Mouse (Mus musculus) E14TG2a.4 (cell line): Measurements from ENCODE around the gene Mpi.

ENCODE experiments used
- H3K27me3 ChIP-seq: 2 replicates; pipeline ENCODE4 v1.6.1; 2014; ENCODE audit warnings: low read length, control low read depth; ENCODE audit not compliant: insufficient read depth
- H3K36me3 ChIP-seq: 2 replicates; pipeline ENCODE4 v1.6.1; 2014; ENCODE audit warnings: low read length, control low read depth; ENCODE audit not compliant: insufficient read depth
- H3K4me1 ChIP-seq: replicated peaks from 2 replicates; pipeline ENCODE4 v1.6.1; 2014; ENCODE audit warnings: low read depth, low read length, control low read depth
- H3K4me3 ChIP-seq: replicated peaks from 2 replicates; pipeline ENCODE4 v1.5.1; 2014; ENCODE audit warnings: mild to moderate bottlenecking, low read length
- H3K9me3 ChIP-seq: 2 replicates; pipeline ENCODE4 v1.6.1; 2014; ENCODE audit warnings: low read length, control low read depth
- CTCF ChIP-seq: conservative IDR thresholded peaks from 2 replicates; pipeline ENCODE4 v1.5.1; 2014; ENCODE audit warnings: low read length
- NANOG ChIP-seq: IDR thresholded peaks from 2 replicates; pipeline ENCODE4 v1.6.1; 2014; ENCODE audit warnings: borderline replicate concordance, low read length, mixed read lengths
- POU5F1 ChIP-seq: IDR thresholded peaks from 2 replicates; pipeline ENCODE4 v1.6.1; 2014; ENCODE audit warnings: low read length, borderline replicate concordance

The Mpi gene

DNA sequence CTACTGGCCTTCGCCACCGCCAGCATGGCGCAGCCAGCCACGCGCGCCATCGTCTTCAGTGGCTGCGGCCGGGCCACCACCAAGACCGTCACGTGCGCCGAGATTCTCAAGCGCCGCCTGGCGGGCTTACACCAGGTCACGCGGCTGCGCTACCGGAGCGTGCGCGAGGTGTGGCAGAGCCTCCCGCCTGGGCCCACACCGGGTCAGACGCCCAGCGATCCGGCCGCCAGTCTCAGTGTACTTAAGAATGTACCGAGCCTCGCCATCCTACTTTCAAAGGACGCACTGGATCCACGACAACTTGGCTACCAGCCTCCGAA is 48.2 kb downstream of the Mpi start:
- Histone ChIP-seq H3K4me3 (peak overlapping the region; percentile 88), H3K9me3 (no peaks in the 10 kb centered on the region), H3K36me3 (peaks cover 18% of the 10 kb centered on the region), H3K27me3 (0 out of 2 replicates have a peak, but pooled peaks cover 2% of the 10 kb centered on the region), H3K4me1 (peaks cover 74% of the 10 kb centered on the region)
- no peak for TF ChIP-seq POU5F1
- no peak for TF ChIP-seq CTCF
- TF ChIP-seq NANOG = no peak

DNA sequence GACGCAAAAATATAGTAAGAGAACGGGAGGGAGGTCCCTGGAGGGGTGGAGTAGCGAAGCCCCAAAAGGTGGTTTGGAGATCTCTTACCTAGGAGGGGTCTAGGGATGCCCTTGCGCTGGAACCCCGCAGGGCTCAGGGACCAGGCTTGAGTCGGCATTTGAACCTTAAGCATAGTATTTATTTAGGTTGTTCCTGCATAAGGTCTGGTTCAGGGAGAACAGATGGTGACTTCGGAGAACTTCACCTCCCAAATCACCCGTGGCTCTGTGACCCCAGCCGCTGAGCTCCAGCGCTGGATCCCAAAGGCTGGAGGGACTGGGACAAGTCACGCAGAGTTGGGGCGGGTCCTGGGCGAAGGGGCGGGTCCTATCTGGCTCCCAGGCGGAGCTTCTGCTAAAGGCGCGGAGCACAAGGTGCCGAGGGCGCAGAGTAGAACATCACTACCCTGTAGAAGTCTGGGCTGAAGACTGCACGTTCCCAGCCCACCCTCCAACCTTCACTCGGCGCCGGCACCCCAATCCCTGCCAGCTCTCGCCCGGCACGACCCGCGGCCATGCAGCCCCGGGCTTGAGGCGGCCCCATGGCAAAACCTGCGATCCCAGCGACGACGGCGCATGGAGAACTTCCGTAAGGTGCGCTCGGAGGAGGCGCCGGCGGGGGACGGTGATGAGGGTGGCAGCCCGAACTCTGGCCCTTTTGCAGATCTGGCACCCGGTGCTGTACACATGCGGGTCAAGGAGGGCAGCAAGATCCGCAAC is 48.8 kb downstream of the Mpi start, which contains the start of gene Rpp25:
Rpp25 (plus strand) TSS at position 405 of the 759 bp plus-strand sequence.
- no peaks in the 10 kb centered on the region for H3K9me3 ChIP-seq
- H3K4me1 ChIP-seq = peaks cover 79% of the 10 kb centered on the region
- 0 out of 2 replicates have a peak, but pooled peaks cover 2% of the 10 kb centered on the region for H3K27me3 ChIP-seq
- H3K4me3 ChIP-seq = peak within 1 kb of the TSS; percentile 88
- no peak for TF ChIP-seq NANOG
- TF ChIP-seq CTCF = no peak
- no peak for TF ChIP-seq POU5F1
- peaks cover 20% of the 10 kb centered on the region for H3K36me3 ChIP-seq

DNA sequence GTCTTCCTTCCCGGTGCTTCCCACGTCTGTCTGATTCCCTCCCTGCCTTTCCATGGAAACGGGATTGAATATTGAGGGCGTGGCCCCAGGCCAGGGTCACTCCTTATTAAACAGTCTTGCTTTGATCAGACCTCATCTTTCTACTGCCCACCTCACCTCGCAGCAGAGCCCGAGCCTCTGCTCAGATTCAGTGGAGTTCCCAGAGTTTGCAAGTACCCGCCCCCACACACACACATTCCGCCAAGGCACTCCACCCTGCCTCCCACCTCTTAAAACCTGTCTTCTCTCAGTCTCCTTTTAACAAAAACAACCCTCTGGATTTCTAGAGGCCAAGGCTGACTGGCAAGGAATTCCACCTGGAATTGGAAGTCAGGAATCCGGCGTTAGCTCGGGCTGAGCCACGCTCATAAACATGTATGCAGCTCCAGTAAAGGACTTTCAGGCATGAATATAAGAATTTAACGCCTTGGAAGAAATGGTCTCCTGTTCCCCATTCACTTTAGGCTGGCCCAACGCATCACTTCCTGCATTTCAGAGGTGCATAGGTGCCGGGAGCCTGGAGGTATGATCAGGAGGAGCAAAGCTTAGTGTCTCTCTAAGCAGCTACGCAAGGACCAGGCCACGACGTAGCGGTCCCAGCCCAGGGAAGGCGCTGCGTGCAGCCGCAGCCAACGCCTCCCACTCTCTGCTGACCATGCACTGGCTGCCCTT is 49.5 kb downstream of the Mpi start:
- H3K4me1 ChIP-seq = peaks cover 87% of the 10 kb centered on the region
- no peak for TF ChIP-seq POU5F1
- no peak for TF ChIP-seq CTCF
- TF ChIP-seq NANOG = no peak
- H3K9me3 ChIP-seq = no peaks in the 10 kb centered on the region

DNA sequence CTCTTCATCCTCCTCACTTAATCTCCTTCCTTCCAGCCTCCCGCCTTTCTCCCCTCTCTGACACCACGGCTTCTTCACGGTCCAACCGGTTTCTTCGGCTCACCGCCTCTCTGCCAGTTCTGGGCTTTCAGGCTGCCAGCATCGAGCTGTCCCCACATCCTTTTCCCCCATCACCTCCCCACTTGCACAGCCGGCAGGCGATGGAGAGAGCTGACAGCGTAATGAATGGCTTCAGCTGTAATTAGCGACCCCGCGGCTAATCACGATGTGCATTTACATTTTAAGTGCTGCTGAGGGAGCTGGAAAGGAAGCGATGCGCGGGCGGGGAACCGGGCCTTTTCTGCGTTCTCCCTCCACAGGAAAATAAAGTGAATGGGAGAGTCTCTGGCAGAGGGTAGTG is 50.7 kb downstream of the Mpi start:
- no peak; the same call in 1 of the 2 replicates for TF ChIP-seq NANOG
- TF ChIP-seq POU5F1 = no peak
- TF ChIP-seq CTCF = no peak
- Histone ChIP-seq H3K36me3 (peaks cover 23% of the 10 kb centered on the region), H3K4me3 (peak overlapping the region; percentile 88), H3K27me3 (0 out of 2 replicates have a peak, but pooled peaks cover 2% of the 10 kb centered on the region), H3K9me3 (no peaks in the 10 kb centered on the region), H3K4me1 (peaks cover 92% of the 10 kb centered on the region)

More for the DNA sequence above, 49.5 kb downstream of the Mpi start:
- peak overlapping the region; percentile 88 for H3K4me3 ChIP-seq
- peaks cover 23% of the 10 kb centered on the region for H3K36me3 ChIP-seq
- H3K27me3 ChIP-seq = 0 out of 2 replicates have a peak, but pooled peaks cover 2% of the 10 kb centered on the region

DNA sequence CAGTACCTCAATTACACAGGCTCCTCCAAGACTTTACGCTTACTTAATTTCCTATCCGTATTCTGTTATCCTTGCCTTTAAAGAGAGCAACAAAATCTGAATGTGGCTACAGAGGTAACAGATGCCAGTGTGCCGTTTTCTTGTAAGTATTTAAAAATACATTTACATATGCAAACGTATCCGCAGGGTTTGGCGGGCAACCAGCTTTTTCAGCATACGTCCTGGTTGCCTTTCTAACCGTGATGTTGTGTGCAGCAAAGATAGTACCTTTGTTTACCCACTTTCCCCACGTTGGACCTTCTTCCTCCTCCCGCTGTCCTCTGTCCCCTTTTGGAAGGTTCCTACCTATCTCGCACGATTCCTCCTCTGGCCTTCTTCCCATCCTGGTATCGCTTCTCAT is 51.1 kb downstream of the Mpi start:
- TF ChIP-seq CTCF (no peak), POU5F1 (no peak)
- 0 out of 2 replicates have a peak, but pooled peaks cover 2% of the 10 kb centered on the region for H3K27me3 ChIP-seq
- peaks cover 93% of the 10 kb centered on the region for H3K4me1 ChIP-seq
- peaks cover 23% of the 10 kb centered on the region for H3K36me3 ChIP-seq
- no peaks in the 10 kb centered on the region for H3K9me3 ChIP-seq
- peak overlapping the region; percentile 88 for H3K4me3 ChIP-seq

DNA sequence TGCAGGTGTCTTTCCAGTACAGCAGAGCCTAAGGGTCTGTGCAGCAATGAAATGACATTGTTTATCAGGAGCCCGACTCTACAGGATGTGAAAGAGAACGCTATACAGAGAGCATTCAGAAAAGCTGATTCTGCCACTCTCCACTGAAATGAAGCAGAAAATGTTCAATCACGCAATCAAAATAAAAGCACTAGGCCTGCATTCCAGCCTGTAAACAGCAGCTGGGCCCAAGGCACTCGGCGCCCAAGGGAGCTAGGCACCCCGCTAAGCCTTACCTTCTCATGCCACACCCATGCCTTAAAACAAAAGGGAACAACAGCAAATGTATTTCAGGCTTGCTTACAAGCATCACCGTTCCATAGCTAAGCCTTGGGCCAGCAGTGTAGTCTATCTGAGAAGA is 54.0 kb downstream of the Mpi start:
- Histone ChIP-seq H3K4me3 (no peak overlapping the region), H3K9me3 (peaks cover 6% of the 10 kb centered on the region; the same call in 1 of the 2 replicates), H3K27me3 (0 out of 2 replicates have a peak, but pooled peaks cover 2% of the 10 kb centered on the region), H3K4me1 (peaks cover 94% of the 10 kb centered on the region), H3K36me3 (peaks cover 17% of the 10 kb centered on the region; the same call in 1 of the 2 replicates)
- TF ChIP-seq CTCF (no peak), POU5F1 (no peak), NANOG (no peak)

DNA sequence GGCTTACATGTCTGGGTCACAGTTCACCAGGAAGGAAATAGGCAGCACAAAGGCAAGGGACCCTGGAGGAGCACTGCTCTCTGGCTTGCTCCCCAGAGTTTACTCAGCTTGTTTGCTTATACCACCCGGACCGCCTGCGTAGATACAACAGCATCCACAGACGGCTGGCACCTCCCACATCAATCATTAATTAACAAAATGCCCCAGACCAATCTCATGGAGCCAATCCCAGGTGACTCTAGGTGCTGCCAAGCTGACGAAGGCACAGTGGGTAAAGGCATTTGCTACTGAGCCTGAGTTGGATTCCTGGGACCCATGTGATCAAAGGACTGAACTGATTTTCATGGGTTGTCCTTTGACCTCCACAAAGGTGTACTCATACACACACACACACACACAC is 55.3 kb downstream of the Mpi start:
- peaks cover 6% of the 10 kb centered on the region; the same call in 1 of the 2 replicates for H3K9me3 ChIP-seq
- peaks cover 81% of the 10 kb centered on the region for H3K4me1 ChIP-seq
- H3K27me3 ChIP-seq = 0 out of 2 replicates have a peak, but pooled peaks cover 2% of the 10 kb centered on the region
- no peak for TF ChIP-seq POU5F1
- TF ChIP-seq NANOG = no peak
- no peak for TF ChIP-seq CTCF
- no peak overlapping the region for H3K4me3 ChIP-seq
- H3K36me3 ChIP-seq = peaks cover 17% of the 10 kb centered on the region; the same call in 1 of the 2 replicates

DNA sequence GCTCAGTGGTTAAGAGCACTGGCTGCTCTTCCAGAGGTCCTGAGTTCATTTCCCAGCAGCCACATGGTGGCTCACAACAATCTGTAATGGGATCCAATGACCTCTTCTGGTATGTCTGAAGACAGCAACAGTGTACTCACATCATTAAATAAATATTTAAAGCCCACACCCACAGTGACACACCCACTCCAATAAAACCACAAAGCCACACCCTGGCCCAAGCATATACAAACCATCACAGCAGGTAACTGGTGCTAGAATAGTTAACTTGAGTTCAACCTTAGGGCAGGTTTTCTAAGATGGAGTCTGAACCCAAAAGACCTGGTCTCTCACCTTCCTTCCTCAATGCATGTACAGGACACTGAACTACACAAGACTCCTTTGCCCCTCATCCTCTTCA is 57.6 kb downstream of the Mpi start:
- Histone ChIP-seq H3K36me3 (peaks cover 11% of the 10 kb centered on the region; the same call in 1 of the 2 replicates), H3K4me3 (no peak overlapping the region), H3K27me3 (no peaks in the 10 kb centered on the region), H3K4me1 (peaks cover 58% of the 10 kb centered on the region), H3K9me3 (peaks cover 25% of the 10 kb centered on the region)
- TF ChIP-seq CTCF (no peak), POU5F1 (no peak), NANOG (no peak)
